Mouse (Mus musculus) brain, embryonic 14.5 days (tissue): ENCODE data around the gene Frmd4b.

Experiments used
- CTCF ChIP-seq: fragments of 200-500 bp; IDR thresholded peaks from 2 replicates; pipeline ENCODE4 v1.5.1; 2012; ENCODE audit warnings: inconsistent platforms, mild to moderate bottlenecking, moderate library complexity, borderline replicate concordance; ENCODE audit not compliant: insufficient read depth, insufficient read length; ENCODE audit errors: extremely low read depth
- POLR2A ChIP-seq: fragments of 200-500 bp; IDR thresholded peaks from 2 replicates; pipeline ENCODE4 v1.6.1; 2012; ENCODE audit warnings: mild to moderate bottlenecking, inconsistent platforms, borderline replicate concordance; ENCODE audit not compliant: poor library complexity, insufficient read depth, insufficient read length, severe bottlenecking; ENCODE audit errors: extremely low read depth

GRCm38 (mm10) chr6:97315311-97315710, 302.0 kb downstream of the Frmd4b start:
- no peak for TF ChIP-seq CTCF
- no peak for TF ChIP-seq POLR2A
